Mouse (Mus musculus) megakaryocyte-erythroid progenitor cell, adult 5 weeks (primary cell): ENCODE results near the gene Dclre1c. TPM values are rescaled to one million over a fixed set of nuclear protein-coding genes. Genes with fewer than 3 reads are reported as not detected.

Experiments
- polyA plus RNA-seq: library from polyadenylated mRNA; stranded (reverse); fragments of >175 nt; gene quantifications from 2 replicates; pipeline ENCODE4 v1.2.3, GENCODE M21; 2012

Gene Dclre1c
- 0.67 and 1.2 TPM in 2 replicates for polyA plus RNA-seq

DNA sequence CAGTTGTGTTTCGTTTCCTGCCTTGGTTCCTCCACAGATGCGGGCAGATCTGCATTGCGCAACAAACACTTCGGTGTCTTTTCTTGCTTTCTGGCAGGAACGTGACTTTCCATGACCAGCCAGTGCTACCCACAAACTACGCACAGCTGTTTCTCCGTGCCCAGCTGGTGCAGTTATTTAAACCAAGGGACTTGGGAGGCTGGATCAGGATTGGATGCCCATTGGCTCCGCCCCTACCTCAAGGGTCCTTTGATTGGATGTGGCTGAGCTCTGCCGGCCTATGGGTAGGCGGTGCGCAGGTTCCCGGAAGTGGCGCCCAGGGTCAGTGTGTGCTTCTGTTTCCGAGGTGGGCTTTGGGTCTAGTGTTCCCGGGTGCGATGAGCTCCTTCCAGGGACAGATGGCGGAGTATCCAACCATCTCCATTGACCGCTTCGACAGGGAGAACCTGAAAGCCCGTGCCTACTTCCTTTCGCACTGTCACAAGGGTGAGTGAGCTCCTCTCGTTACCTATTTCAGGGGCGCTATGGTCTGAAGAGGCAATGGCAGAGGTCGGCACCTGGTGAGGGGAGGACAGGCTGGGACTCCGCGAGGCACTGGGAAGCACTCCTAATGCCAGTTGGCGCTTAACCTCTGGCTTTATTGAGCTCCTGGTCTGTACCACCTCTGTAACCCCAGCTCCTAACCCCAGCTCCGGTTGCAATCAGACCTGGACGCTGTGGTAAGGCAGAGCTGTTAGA, at the start of gene Dclre1c:
TSS of gene Dclre1c (plus strand) at position 291 of the 738 bp plus-strand sequence.

DNA sequence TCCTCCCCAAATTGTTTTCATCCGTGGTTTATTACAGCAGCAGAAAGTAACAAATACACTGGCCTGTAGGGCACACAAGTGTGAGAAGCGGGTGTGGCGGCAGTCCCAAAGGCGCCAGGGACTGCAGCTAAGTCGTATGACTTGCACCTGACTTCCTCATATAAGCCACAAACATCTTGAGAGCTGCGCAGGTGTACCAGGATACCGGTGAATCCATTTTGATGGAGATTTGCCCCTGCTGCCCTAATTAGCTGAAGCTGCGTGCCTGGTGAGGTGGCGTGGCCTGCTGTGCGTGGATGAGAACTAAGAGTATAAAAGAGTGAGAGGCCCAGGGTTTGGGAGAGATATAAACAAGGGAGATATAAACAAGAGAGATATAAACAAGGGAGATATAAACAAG, 26.8 kb upstream of the Dclre1c start, which contains the start of gene Olah:
TSS of gene Olah (minus strand) at position 101 of the 400 bp plus-strand sequence.

DNA sequence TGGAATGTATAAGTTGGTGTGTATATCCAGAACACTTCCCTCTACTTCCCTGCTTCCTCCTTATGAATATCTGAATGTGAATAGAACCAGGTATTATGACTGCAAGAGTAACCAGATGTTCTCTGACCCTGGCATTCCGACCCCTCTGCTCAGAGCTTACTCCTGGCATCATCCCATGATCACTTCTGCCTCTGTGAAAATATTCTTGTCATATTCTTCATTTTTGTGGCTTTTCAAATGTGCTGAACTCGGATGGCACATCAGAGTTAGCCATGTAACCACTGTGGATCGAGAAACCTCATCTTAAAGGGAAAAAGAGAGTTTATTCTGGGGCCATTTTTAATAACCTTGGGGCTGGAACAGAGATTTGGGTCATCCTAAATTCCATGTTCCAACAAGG, 1.4 kb upstream of the Dclre1c start, which contains the start of gene Meig1:
TSS of gene Meig1 (minus strand) at position 101 of the 400 bp plus-strand sequence.

DNA sequence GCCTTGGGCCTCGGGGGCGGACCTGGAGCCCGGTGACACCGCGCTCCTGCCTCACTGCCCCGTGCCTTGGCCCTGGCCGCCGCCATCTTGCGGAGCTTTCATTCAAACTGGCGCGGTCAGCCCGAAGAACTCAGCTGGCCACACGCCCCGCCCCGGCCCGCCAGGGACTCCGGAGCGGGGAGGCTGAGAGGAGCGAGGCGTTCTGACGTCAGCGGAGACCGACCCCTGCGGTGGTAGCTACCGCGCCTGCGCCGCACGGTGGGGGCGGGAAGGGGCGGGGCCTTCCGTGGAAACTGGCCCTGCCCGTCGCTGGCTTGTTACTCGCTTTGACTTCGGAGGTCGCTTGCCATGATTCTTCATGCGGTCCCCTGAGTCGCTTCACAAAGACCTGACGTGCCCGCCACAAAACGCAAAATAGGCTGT, 50.9 kb downstream of the Dclre1c start, which contains the start of gene Suv39h2:
TSS of gene Suv39h2 (minus strand) at position 171 of the 423 bp plus-strand sequence.

DNA sequence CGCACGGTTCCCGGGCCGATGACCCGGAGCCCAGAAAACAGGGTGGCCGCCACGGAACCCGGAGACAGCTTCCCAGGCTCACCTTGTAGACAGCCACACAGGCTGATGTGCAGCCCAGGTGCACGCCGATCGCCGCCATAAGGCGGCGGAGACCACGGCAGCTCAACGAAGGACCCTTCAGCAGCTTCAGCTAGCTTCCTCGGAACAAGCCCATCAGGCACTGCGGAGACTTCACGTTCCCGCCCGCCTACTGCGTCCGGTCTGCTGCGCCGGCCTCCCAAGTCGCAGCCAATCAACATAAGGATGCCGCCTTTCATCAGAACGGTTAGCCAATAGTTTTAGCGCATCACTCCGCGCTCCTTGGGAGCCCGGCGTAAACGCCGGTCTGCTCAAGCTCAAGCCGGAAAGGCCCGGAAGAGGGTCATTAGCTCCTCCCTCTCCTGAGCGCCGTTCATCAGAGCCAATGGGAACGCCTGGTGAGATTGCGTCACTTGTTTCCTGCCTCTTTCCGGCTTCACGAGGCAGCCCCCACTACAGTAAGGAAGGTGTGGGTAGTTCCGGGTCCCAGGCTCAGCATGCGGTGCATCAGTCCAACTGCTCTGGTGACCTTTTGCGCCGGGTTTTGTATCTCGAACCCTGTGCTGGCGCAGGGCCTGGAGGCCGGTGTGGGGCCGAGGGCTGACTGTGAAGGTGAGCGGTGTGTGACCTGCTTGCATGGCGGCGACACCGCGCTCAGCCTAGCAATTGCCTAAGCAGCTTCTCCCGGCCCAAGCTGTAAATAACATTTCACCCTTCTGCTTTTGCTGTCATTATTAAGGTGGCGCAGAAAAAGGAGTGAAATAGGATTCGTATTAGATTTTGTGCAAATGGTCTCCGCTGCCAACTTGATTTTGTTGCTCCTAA, 88.9 kb downstream of the Dclre1c start, which contains the start of the genes Gm45902, Hspa14 and Cdnf:
TSS of gene Gm45902 (minus strand) at position 239 of the 903 bp plus-strand sequence.
TSS of gene Hspa14 (minus strand) at position 263 of the 903 bp plus-strand sequence.
TSS of gene Cdnf (plus strand) at position 479 of the 903 bp plus-strand sequence.

Other genes with a start within 250 kb of the Dclre1c start
- gene Nmt2, start 139.9 kb upstream of the Dclre1c start, polyA plus RNA-seq = 10.3 and 20.5 TPM in 2 replicates
- gene Rpp38, start 91.5 kb upstream of the Dclre1c start, polyA plus RNA-seq = 0.41 and 0.76 TPM in 2 replicates
- gene Acbd7, start 88.0 kb upstream of the Dclre1c start, polyA plus RNA-seq = not detected in 2 replicates
- gene Olah, start 26.9 kb upstream of the Dclre1c start, polyA plus RNA-seq = 0.12 TPM in 1 of 2 replicates, not detected in the other
- gene Meig1, start 1.5 kb upstream of the Dclre1c start, polyA plus RNA-seq = not detected in 2 replicates
- gene Suv39h2, start 50.9 kb downstream of the Dclre1c start, polyA plus RNA-seq = 4.5 TPM in 2 replicates
- 2.4 and 2.5 TPM in 2 replicates for gene Gm45902, start 88.7 kb downstream of the Dclre1c start, polyA plus RNA-seq
- 6.8 and 8.0 TPM in 2 replicates for gene Hspa14, start 88.7 kb downstream of the Dclre1c start, polyA plus RNA-seq
- gene Cdnf, start 88.9 kb downstream of the Dclre1c start, polyA plus RNA-seq = 0.04 and 0.07 TPM in 2 replicates
- gene Fam107b, start 146.4 kb downstream of the Dclre1c start, polyA plus RNA-seq = 1,227 and 1,368 TPM in 2 replicates